Mouse (Mus musculus) G1E (cell line): ENCODE measurements around the gene Atf3.

Experiments
- CTCF ChIP-seq: IDR thresholded peaks from 2 replicates; pipeline ENCODE4 v1.5.1; 2012; ENCODE audit warnings: low read depth, low read length, inconsistent platforms, mixed read lengths
- POLR2AphosphoS5 ChIP-seq: IDR thresholded peaks from 2 replicates; pipeline ENCODE4 v1.6.1; 2012; ENCODE audit warnings: low read depth, low read length, inconsistent platforms; ENCODE audit not compliant: insufficient replicate concordance
- TAL1 ChIP-seq: conservative IDR thresholded peaks from 2 replicates; pipeline ENCODE4 v1.6.1; 2012; ENCODE audit warnings: low read depth, low read length, inconsistent platforms, mixed read lengths

DNA sequence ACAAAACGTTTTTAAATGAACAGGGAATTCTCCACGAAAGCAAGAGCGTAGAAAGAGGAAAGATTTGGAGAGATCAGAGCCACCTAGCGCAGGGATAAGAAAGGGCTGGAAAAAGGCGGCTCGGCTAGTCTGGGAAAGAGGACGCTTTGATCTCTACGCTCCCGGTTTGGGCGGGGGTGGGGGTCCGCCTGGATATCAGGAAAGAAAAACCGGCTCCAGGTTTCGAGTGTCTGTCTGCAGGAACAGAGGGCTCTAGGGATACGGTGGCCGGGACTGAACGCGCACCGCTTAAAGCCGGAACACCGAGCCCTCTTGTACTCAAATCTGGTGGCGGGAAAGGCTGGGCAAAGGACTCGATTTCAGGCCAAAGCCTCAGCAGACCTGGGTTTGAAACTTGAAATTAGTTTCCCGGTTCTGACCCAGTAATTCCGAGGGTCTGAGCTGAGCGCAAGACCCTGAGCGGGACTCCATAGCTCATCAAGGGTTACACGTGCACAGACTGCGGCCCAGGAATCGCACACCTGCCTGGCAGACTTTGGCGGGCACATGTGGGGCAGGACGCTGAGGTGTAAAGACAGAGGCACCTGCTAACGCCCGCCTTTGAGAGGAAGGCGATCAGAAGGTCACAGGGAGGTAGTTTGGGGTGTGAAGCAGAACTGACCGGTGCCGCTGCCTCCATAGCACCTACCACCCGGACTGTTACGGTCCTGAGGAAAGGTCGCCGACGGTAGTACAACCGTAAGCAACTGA, 33.6 kb downstream of the Atf3 start:
- no peak for TF ChIP-seq CTCF
- TF ChIP-seq POLR2AphosphoS5, result no peak
- no peak for TF ChIP-seq TAL1
